Mouse (Mus musculus): Measurements from ENCODE around the gene Smad5. TPM values are rescaled to one million over a fixed set of nuclear protein-coding genes. Genes with fewer than 3 reads are reported as not detected.

Gene Smad5
- 10 to 100 TPM; 21.3 to 21.5 TPM for total RNA-seq (2021)
- long read RNA-seq, experiment 1, full-length matches to known transcripts, result 3 of 9 reads
- long read RNA-seq, experiment 1, partial matches to known transcripts, result 6 of 9 reads
- long read RNA-seq, experiment 1, other reads (novel, unspliced or antisense), result 0 of 9 reads
- long read RNA-seq, experiment 2, full-length matches to known transcripts, result 2 of 8 reads
- long read RNA-seq, experiment 2, partial matches to known transcripts, result 0 of 8 reads
- long read RNA-seq, experiment 2, other reads (novel, unspliced or antisense), result 6 of 8 reads

DNA sequence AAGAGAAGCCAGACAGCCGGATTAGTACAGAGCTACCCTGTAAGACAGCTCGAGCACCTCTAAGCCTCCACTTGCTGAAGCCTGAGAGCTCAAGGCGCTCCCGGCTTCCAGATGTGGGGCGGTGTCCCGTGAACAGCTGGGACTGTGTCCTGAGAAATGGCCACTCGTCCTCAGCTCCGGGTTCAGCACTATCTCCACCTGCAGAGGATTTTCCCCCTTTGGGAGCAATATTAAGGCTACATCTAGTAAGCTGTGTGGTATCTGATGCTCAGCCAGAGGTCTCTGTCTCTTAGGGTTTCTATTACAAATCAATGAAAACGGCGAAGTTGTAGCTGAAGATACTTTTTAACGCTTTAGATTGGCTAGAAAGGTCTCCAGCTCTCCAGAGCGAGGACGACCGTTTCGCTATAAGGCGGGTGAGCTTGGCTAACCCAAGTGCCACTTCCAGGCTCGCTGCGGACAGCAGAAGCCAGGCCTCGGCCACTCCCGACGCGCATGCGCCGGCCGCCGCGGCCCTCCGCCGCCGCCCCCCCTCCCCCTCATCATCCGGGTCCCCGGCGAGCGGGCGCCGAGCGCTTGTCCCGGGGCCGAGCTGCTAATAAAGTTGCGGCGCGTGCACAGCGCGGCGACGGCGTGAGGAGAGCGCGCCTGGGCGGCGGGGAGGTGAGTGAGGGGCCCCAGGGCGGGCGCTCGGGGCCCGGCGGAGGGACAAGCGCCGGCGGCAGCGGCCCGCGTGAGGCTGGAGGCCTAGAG, at the start of gene Smad5:
Gene Smad5 (plus strand): TSS at position 542 of the 753 bp plus-strand sequence.
- intact Hi-C loops (cut with DNase I), result no loop called here
- DNase-seq (ENCODE audit: low spot score in 2 of 2), result peak; percentile 80 to 84

DNA sequence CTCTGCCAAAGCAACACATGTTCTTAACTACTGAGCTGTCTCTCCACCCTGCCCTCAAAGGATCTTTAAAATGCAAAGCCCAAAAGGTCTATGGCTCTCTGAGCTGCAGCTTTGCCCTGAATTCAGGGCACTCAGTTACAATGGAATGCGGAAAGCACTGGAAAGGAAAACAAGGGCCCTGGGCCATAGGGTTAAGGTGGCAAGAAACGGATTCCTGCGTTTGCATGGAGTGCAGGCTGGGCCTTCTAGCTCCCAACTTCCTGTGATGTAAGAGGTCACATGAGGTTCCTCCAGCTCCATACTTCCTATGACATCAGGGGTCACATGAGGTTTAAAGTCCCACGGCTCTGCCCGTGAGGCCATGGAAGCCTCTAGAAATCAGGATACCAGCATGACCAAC, 48.6 kb upstream of the Smad5 start:
- intact Hi-C loops (cut with DNase I), result loop anchor here (10.0 kb wide), 1 partner anchor 179 kb away; no protein-coding TSS in a partner anchor

DNA sequence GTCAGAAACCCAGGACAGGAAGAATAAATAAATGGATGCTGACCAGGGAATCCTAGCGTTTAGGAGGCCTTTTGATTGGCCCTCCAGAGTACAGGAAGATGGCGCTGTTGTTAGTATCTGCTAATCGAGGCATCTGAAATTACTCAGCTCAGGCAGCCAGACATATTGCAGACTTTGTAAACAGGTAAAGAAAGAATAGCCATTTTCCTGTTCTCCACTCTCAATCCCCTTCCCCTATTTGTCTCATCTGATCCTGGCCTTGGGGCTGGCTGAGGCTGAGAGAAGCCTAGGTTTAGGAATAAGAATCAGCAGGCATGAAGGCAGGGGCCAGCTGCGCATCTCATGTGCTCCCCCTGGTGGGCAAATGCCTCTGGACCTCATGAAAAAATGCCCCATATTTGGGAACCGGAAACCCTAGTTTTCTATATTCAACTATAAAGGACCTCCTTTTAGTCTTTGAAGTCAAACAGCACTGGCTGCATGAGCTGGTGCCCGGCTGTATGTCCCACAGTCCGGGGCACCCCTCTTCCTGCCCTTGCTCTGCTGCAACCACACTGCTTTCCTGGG, 44.8 kb upstream of the Smad5 start:
- intact Hi-C loops (cut with DNase I), result loop anchor here (5.0 to 10.0 kb wide), 3 partner anchors 79 to 183 kb away; no protein-coding TSS in a partner anchor

More for the DNA sequence above, 48.6 kb upstream of the Smad5 start:
- no peak for DNase-seq (ENCODE audit: low spot score in 2 of 2)

DNA sequence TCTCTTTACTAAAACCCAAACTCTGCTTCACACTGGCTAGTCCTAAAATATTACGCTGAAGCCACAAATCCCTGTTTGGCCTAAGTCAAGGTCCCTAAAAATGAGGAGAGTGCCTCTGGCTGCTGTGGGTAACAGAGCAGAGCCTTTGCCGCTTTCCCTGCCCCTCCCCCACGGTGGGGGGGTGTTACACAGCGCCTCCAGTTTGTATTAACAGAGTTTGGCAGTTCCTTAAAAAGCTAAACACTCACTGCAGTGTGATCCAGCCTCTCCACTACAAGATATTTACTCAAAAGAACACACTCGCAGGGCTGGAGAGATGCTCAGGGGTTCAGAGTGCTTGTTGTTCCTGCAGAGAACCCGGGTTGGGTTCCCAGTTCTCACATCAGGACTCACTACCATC, 43.9 kb upstream of the Smad5 start:
- intact Hi-C loops (cut with DNase I), result loop anchor here (5.0 to 10.0 kb wide), 3 partner anchors 78 to 184 kb away; no protein-coding TSS in a partner anchor
- DNase-seq (ENCODE audit: low spot score in 2 of 2), result no peak

More for the DNA sequence above, 44.8 kb upstream of the Smad5 start:
- peak; percentile 60 to 81 for DNase-seq (ENCODE audit: low spot score in 2 of 2)

- intact Hi-C loops (cut with DNase I), result no loop called here
- DNase-seq (ENCODE audit: low spot score in 2 of 2), result no peak
Measured at GRCm38 (mm10) chr13:56661914-56662621, 40.7 kb upstream of the Smad5 start.

GRCm38 (mm10) chr13:56664256-56665170, 38.3 kb upstream of the Smad5 start:
- DNase-seq (ENCODE audit: low spot score in 2 of 2), result no peak
- intact Hi-C loops (cut with DNase I), result no loop called here

- peak in 1 of 2 experiments; percentile 52 for DNase-seq (ENCODE audit: low spot score in 2 of 2)
Measured at GRCm38 (mm10) chr13:56671206-56671605, 31.6 kb upstream of the Smad5 start.

DNA sequence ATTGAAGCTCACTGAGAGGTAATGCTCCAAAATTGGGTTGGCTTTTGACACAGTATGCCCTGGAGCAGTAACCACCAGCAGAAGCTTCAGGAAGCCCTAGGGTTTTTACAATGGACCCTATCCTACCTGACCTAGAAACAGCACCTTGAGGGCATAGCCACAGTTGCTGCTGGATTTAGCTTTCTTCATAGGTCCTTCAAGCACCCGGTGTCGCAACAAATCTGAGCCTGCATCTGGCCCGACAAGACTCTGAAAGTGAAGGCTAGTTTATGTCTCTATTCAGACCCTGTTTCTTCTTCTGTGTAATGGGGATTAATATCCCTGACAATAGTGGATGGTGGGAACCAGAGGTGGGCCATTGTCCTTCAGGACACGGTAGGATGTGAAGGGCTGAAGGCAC, 25.1 kb upstream of the Smad5 start:
- no peak for DNase-seq (ENCODE audit: low spot score in 2 of 2)
- intact Hi-C loops (cut with DNase I), result no loop called here

More at GRCm38 (mm10) chr13:56671206-56671605, 31.6 kb upstream of the Smad5 start:
- intact Hi-C loops (cut with DNase I), result no loop called here

- intact Hi-C loops (cut with DNase I), result no loop called here
- DNase-seq (ENCODE audit: low spot score in 2 of 2), result no peak
Measured at GRCm38 (mm10) chr13:56678188-56678787, 24.5 kb upstream of the Smad5 start.

DNA sequence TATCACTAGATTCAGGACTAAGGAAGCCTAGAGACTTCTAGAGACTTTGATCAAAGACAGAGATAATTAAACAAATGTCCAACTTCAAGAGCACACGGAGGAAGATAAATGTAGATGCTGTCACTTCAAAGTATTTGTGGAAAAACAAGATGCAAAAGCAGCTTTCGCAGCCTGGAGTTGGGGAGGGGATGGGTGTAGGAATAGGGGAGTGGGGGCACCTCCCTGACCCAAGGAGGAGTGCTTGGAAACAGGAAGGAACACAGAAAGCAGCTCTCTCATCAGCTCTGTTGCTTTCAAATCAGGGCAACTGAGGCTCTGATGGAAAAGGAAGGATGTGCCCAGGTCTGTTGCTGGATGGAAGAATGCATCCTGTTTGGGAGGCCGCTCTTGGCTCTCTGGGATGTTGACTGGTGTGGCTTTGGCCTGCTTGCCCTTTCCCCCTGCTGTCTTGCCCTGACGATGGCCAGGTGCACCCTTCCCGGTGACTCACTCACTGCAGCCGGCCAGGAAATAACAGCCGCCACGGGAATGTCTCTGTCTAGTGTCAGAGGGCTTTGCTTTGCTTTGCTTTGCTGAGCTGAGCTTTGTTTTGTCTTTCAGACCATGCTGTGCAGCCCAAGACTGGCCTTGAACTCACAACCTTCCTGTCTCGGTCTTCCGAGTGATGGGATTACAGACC, 23.8 kb upstream of the Smad5 start:
- intact Hi-C loops (cut with DNase I), result no loop called here
- DNase-seq (ENCODE audit: low spot score in 2 of 2), result no peak

DNA sequence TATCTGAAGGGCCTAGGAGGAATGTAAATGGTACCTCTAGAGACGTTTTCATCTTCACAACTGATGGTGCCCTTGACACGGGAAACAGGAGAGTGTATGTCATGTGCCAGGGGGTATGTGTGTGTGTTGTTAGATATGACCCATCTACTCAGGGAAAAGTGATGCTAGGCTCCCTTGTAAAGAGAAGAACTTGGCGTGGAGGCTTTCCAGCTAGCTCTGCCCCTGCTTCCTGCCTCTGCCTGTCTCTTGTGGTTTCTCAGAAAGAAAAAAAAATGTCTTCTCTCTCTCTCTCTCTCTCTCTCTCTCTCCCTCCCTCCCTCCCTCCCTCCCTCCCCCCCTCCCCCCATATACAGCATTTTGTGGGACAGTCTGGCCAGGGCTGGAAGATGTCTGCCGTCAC, 20.9 kb upstream of the Smad5 start:
- intact Hi-C loops (cut with DNase I), result no loop called here
- no peak for DNase-seq (ENCODE audit: low spot score in 2 of 2)

- intact Hi-C loops (cut with DNase I), result no loop called here
Measured at GRCm38 (mm10) chr13:56682326-56682725, 20.5 kb upstream of the Smad5 start.

GRCm38 (mm10) chr13:56683306-56683705, 19.5 kb upstream of the Smad5 start:
- no peak for DNase-seq (ENCODE audit: low spot score in 2 of 2)
- intact Hi-C loops (cut with DNase I), result no loop called here

More at GRCm38 (mm10) chr13:56682326-56682725, 20.5 kb upstream of the Smad5 start:
- DNase-seq (ENCODE audit: low spot score in 2 of 2), result peak in 1 of 2 experiments; percentile 38

- intact Hi-C loops (cut with DNase I), result no loop called here
- DNase-seq (ENCODE audit: low spot score in 2 of 2), result no peak
Measured at GRCm38 (mm10) chr13:56692011-56692410, 10.8 kb upstream of the Smad5 start.

DNA sequence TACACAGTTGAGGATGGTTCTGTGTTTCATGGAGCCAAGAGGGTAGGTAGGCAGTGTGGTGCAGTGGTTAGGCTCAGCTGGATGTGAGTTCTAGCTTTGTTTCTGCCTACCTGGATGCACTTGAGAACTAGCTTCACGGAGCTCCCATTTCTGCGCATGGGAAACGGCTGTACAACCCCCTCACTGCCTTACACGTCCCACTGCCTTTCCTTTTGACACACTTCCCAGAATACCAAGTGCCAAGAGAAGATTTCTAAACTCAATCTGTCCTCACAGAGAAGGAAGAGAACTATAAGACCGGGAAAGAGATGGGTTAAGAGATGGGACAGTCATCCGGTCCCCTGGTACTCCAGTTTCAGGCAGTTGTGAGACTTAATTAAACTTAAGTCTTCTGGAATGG, 10.2 kb upstream of the Smad5 start:
- DNase-seq (ENCODE audit: low spot score in 2 of 2), result no peak
- intact Hi-C loops (cut with DNase I), result no loop called here

DNA sequence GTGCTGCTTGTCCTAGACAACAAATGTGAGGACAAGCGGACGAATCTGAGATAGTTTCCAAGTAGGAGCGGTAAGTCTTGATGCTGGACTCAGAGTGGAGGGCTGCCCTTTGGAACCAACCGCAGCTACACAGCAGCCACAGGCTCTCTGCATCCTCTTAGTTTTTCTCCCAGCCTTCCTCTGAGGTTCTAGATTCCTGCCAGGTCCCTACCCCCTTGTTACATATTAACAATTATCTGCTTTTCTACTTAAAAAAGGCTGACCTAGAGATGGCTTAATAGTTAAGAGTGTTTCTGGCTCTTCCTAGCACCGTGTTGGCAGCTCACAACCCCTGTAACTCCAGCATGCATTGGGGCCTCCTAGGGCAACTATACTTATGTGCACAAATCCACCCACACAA, 7.1 kb upstream of the Smad5 start:
- intact Hi-C loops (cut with DNase I), result no loop called here

DNA sequence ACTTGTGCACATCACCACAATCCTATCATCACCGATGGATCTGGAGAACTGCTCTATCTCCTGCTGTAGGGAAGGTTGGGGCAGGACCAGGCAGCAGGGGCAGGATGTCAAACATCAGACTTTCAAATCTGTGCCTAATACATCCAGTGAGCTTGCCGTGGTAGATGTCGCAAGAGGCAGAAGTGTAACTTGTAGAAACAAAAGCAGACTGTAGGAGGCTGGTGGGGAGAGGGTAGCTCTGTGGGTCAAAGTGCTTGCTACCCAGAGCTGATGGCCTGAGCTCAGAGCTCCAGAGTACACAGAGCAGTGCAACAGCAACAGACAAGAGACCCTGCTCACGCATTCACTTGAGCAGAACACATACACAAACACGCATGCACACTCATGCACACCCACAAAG, 6.1 kb upstream of the Smad5 start:
- intact Hi-C loops (cut with DNase I), result no loop called here
- no peak for DNase-seq (ENCODE audit: low spot score in 2 of 2)

More for the DNA sequence above, 7.1 kb upstream of the Smad5 start:
- DNase-seq (ENCODE audit: low spot score in 2 of 2), result no peak

DNA sequence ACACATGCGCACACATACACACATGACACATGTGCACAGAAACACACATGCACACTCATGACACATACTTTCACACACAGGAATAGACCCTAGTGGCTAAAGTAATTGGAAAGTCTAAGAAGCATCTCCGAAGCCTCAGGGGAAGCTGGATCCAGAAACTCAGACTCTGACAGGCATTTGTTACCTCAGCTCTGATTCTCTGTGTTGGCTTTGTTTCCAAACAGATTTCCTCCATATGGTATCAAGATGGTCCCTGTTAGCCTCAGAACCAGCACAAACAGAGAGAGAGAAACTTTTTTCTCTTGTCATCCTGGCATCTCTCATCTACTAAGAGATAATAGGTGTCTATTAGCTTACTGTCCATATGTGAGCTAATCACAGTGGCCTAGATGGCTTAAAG, 5.6 kb upstream of the Smad5 start:
- intact Hi-C loops (cut with DNase I), result no loop called here
- DNase-seq (ENCODE audit: low spot score in 2 of 2), result peak in 1 of 2 experiments; percentile 31
